Mouse (Mus musculus) left cerebral cortex, adult 18-20 months (tissue): ENCODE results near the gene Nploc4. TPM values are rescaled to one million over a fixed set of nuclear protein-coding genes. Genes with fewer than 3 reads are reported as not detected.
"Not testable (repeated sequence)": the region's sequence is repeated elsewhere in the genome, so short reads cannot be mapped to it uniquely, and the experiment has no call there.

Experiments used
- DNase-seq, 2 experiments: peaks; one replicate each; pipeline ENCODE4 v3.0.0; 2021 to 2022; ENCODE audit warnings: low spot score in 2 of 2, mixed read lengths in 1 of 2
- total RNA-seq, 2 experiments: library from RNA; stranded (reverse); gene quantifications; 2 replicates each; pipeline ENCODE4 v1.2.3; 2021

Nploc4 gene
- total RNA-seq, 2 experiments from 2014 or later: 65.2 TPM

DNA sequence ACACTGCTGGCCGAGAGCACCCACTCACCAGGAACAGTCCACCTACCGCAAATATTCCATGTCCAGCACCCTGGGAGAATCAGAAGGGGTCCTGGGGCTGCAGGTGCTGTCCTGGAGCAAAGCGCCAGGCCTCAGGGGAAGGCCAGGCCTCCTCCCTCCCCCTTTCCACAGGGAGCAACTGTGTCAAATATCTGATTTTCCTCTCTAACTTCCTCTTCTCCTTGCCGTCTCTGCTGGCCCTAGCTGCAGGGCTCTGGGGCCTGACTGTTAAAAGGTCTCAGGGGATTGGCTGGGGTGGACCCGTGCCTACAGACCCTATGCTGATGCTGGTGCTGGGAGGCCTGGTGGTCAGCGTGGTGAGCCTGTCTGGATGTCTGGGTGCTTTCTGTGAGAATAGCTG, 6.6 kb upstream of the Nploc4 start:
- no peak for DNase-seq

DNA sequence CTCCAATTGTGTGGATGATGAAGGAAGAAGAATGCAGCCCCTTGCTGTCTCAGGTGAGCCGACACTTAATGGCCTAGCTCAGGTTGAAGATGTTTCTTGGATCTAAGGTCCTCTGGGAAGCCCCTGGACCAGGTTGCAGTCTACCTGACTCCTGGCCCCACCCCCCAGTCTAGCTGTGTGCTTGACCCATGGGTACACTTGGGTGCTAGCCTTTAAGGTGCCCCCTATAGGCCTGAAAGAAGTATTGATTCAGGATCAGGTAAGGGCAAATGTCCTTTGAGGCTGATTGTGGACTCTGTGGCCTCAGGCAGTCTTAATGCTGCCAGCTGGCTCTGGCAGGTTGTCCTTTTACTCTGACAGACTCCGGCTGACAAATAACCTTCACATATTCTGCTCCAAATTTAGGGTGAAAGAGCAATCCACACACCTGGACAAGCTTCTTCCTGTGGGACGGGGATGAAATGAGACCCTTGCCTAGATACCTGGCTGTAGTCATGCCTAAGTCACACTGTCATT, 5.3 kb upstream of the Nploc4 start:
- no peak for DNase-seq

DNA sequence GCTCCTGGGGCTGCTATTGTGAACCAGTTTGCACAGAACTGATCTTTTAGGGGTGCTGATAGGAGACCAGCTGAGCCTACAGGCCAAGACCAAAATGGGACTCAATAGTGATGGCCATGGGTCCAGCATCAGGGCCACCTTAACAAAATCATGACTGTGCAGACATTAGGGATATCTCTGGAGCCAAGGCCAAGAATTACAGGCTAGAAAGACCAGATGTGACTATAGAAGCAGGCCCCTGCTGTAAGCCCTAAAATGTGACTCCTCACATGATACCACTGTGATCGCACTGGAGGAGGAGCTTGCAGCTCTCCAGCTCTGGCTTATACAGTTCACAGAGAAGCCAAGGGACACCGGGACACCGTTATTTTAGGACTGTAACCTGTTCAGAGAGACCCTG, 4.8 kb upstream of the Nploc4 start, which contains the start of gene Tspan10:
Gene Tspan10, plus strand, starts transcription at position 301 of the 400 bp plus-strand sequence.
- no peak for DNase-seq

DNA sequence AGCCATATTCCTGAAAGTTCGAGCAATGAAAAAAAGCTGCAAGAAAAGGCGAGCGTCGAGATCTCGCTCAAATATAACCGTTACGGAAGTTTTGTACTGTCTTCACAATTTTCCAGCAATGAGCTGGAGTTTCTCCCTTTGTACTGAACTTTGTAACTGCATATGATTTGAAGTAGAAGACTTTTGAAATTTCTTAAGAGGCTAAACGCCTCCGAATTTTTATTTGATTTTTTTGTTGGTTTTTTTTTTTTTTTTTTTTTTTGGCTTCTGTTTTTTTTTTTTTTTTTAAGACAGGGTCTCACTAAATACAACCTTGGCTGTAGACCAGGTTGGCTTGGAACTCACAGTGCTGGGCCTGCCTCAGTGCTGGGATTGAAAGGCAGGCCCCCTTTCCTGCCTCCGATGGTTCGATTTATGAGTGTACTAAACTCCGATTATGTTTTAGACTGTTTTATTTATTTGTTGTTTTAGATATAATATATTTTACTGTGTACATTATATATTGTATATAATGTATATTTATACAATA, 413 bp upstream of the Nploc4 start:
- DNase-seq: no peak

DNA sequence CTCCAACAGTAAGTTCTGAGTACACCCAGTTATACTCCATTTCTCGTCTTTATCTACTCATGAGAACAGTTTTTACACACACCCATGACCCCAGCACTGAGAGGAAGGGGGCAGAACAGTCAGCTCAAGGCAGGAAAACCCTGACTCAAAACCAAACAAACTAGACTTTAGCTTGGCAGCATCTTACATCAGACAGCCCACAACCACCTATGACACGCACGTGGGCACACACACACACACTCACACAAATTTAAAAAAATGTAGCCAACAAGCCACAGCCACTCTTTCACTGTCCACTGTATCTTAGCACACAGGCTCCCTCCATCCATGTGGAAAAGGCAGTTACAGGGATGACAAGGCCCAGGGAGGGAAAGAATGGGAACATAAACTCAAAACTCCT, 10.8 kb downstream of the Nploc4 start:
- DNase-seq: no peak

DNA sequence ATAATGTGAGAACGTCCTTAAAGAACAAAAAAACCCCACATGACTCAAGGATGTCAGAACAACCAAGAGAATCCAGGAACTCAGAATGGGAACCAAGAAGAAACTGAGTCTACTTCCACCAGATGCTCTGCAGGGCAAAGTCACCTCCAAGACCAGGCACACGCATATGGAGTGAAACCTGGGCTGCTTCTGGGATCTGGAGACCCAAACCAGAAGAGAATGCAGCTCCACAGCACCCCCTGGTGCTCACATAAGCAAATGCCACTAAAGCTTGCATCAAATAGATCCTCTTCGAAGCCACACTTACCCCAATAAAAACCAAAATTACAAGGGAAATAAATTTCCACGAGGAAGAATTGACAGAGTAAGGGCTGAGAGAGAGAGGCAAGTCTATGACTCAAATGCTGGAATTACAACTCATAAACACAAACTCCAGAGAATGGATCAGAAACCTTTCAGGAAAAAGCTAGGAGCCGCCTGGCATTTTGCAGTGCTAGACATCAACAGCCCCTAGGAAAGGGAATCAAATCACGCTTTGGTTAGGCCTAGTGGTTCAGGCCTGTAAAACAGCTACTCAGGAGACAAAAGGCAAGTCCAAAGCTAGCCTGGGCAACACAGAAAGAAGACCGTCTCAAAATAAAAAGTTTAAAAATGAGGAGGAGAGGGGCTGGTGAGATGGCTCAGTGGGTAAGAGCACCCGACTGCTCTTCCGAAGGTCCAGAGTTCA, 13.8 kb downstream of the Nploc4 start:
- DNase-seq: peak; percentile 48 to 56

DNA sequence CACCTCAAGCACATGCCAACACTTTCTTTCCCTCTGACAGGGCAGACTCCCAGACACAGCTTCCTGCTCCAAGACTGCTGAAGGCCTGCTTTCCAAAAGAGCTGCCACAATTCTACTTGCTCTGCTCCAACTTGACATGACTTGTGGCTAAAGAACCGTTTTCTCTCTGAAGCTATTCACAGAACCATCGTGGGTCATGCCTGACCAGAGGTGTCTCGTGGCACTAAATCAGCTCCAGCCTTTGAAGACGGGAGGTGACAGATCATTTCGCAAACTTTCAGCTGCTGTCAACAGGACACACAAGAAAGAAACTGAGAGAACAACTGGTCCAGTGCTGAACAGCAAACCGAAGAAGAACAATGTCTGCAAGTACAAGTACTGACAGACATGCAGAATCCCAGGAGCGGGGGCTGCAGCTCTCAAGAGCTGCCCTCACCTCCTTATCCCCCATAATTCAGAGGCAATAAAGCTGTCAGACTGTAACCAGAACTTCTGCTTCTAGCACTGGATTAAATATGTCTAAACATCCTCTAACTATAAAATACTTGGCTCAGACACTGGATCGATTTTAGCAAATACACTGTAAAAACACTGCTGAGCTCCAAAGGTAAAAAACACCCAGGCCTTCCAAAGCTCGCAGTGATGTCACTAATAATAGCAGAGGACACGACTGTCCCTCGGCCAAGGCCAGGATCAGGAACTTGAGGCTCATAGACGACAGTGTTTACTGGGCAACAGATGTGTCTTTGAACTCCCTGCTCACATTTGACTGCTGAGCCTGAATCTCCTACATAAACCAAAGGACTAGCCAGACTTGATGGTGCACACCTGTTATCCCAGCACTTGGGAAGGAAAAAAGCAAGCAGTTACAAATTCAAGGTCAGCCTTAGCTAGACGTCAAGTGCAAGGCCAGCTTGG, 14.6 kb downstream of the Nploc4 start:
- DNase-seq: no peak

DNA sequence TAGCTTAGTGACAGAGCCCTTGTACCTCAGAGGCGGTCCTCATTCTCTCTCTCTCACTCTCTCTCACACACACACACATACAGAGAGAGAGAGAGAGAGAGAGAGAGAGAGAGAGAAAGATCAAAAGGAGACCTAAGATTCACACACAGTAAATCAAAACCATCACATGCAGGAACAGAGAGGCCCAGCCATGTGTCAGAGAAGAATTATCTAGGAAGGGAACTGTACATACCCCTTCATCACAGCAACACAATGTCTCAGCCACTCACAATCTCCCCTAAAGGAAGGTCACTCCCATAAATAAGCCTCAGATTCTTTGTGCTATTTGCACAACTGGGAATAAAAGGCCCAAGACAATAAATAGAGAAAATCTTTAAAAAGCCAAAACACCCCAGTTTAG, 18.9 kb downstream of the Nploc4 start:
- DNase-seq: no peak

DNA sequence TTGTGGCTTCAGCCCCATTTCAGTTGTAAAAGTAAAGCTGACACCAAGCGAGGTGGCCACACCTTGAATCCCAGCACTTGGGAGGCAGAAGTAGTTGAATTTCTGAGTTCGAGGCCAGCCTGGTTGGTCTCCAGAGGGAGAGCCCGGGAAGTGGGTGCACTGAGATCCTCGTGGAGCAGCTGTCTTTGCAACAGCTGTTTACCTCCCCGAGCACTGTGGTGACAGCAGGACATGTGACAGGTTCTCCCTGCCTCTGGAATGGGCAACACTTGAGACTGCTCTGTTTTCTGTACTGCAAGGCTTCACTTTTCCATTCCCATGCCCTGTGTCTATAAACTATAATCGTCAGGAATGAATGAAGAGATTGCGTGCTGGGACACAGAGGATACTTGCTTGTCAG, 19.7 kb downstream of the Nploc4 start:
- no peak for DNase-seq

DNA sequence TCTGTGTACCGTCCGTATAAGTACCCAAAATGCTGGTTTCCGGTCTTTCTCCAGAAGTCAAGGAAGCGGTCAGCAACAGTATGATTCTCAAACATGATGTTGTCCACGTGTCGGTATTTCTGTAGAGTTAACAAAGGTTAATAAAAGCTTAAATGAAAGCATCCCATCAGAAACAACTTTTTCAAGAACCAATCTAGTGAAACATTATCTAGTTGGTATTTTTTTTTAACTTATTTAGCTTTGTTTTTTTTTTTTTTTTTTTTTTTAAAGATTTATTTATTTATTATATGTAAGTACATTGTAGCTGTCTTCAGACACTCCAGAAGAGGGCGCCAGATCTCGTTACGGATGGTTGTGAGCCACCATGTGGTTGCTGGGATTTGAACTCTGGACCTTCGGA, 23.9 kb downstream of the Nploc4 start:
- DNase-seq: not testable (repeated sequence)

DNA sequence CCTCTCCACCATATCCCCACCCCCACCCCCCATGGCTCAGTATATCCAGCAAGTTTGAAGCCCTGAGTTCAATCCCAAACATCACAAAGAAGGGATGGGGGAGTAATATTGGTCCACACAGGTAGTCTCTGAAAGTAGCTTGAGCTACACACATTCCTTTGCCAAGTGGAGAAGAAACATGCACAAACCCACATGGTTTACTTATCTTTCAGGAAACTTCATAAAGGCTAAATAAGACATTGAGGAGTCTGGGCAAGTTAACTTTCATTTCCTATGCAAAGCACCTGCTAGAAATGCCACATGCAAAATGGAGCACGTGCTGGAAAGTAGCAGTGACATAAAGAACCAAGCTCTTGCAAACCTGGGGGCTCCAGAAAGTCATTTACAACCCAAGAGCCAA, 31.1 kb downstream of the Nploc4 start:
- no peak for DNase-seq

DNA sequence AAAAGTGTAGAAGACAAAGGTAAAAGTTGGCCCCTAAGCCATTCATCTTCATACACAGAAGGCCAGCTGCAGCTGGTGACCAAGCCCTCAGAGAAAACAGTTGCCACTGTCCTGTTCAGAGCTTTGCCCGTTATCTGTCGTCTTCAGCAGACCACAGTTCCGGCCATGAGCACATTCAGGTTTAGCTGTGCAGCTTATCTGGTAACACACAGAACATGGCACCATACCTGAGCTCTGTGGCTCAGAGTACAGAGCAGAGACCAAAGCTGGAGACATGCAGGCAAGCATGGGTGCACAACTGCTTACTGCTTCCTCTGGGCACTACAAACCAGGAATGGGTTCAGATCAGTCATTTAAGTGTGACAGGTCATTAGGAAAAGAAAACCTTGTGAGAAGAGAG, 31.6 kb downstream of the Nploc4 start:
- no peak for DNase-seq

DNA sequence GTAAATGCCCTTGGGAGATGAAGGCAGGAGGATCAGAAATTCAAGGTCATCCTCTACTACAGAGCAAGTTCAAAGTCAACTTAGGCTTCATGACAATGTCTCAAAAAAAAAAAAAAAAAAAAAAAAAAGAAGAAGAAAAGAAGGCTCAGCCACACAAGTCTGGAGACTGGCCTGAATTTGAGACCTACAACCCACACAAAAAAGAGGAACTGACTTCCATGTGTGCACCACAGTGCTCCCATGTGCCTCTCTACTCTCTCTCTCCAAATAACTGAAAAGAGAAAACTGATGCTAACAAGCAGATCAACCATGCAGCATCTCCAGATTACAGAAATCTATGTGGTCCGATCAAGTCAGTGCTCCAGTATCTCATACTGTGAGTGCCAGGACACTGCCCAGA, 32.7 kb downstream of the Nploc4 start:
- DNase-seq: no peak

DNA sequence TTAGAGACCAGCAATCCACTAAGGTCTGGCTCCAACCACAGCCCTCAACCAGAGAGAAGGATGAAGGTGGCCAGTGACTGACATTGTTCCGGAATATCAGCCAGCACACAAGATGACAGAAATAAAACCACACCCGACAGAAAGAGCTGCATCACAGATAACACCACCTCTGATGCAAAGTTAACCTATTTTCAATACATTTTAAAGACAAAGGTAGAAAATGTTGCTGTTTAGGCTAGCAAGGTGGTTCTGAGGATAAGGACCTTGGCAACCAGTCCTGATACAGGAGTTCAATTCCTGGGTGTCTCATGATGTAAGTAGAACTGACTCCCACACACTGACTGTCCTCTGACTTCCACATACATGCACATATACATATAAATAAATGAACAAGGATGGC, 38.2 kb downstream of the Nploc4 start:
- no peak for DNase-seq

DNA sequence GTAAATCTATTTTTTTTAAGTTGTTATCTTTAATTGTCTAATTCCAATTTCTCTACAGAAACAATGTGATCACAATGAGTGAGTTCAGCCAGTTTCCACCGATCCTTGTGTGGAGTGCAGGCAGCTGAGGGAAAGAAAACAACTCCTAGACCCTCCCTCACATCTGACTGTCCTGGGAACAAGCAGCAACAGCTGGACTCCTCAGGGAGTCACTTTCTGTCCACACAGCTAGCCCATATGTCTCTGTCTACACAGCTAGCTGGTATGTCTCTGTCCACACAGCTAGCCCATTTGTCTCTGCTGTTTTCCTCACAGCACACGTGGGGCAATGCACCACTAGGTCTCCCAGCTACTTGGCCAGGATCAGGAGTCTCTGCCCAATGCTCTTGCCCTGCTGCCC, 39.9 kb downstream of the Nploc4 start:
- no peak for DNase-seq

DNA sequence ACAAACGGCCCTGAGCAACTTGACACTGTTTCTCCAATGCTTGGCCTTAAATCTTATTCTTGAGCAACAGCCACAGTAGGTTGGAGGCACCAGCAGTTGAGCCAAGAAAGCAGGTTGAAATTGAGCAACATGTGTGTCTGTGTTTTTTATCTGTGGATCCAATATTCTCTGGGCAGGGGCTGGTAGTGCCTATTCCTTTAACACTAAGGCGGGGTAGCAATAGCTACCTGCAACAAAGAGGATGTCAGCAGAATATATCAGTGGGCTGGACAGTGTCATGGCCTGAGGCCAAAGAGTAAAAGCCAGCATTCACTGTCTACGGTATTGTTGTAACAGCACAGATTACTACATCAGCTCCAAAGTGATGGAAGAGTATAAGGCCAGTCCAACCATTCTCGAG, 41.8 kb downstream of the Nploc4 start:
- DNase-seq: no peak

DNA sequence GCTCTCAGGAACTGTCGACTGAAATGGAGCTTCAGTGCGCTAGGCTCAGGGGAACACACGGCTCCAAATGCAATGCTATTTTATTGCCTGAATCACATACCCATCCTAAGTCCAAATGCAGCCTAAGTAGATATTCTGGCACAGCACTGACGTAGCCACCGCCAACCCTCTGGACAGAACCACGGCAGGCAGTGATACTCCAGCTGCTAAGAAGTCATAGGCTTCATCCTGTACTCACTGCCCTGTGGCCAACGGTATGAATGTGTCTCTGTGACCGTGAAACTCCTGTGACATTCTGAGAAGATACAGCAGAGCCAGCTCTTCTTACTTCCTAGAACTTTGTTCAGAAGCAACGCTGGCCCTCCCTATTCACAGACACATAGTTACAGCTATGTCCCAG, 48.9 kb downstream of the Nploc4 start:
- DNase-seq: no peak

DNA sequence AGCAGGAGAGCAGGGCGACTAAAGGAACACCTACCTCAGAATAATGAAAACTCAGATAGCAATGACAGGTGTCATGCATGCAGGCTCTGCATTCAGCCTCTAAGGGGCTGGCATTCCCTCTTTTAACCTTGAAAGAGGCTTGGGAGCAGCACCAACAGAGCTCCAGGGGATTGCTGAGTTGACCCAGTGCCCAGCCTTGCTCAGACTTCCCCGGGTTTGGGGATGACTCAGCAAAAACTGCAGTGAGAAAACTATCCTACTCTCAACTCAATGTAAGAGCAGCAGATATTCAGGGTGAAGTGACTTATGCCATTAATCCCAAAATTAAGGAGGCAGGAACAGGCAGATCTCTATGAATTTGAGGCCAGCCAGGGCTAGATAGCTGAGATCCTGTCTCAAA, 50.4 kb downstream of the Nploc4 start:
- DNase-seq: no peak

DNA sequence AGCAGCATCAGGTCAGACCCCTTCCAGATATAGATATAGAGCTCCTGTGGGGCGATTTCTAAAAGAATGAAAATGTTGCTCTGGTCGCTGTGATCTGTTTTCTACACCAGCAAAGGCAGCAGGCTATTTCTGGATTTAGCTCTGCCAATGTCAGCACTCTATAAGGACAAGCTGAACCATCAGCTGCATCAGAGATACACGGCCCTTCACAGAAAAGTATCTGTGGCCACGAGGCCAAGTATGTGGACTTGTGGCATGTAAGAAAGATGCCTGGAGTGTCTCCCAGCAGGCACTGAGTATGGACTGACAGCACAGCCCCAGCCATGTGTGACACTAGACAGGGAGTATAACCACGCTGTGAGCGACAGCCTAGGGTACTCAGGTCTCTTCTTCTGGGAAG, 50.9 kb downstream of the Nploc4 start:
- no peak for DNase-seq

DNA sequence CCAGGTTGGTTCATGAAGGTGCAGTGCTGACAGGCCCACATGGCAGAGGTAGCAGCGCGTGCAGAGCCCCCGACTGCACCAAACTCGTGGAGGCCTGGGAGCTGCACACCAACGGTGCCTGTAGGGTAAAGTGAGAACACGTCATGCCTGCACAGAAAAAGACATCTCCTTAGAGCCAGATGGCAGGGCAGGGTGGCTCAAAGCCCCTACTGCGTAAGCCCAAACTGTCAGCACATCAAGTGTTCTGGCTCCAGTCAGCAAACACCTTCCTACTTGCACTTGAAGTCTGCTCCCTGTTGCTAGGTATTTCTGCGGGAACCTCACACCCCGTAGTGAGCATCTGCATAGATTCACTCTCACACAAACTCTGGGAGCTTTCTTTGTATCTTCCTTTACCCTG, 55.0 kb downstream of the Nploc4 start:
- peak; percentile 31 to 48 for DNase-seq

DNA sequence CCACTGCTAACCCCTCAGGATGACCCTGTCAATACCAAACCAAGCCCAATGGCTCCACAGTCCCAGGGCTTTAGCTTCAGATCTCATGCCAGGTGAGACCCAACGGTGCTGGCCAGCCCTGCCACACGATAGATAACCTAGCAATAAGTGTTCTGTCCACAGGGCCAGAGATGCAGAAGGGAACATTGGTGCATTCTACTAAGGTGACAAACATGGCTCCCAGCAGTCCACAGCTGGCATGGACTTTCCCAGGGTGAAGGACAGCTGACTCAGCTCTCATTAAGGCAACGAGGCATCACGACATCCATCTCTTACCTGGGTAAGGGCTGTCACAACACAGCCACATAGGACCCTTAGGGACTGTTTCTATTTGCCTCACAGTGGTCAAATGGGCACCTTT, 56.4 kb downstream of the Nploc4 start:
- DNase-seq: no peak

DNA sequence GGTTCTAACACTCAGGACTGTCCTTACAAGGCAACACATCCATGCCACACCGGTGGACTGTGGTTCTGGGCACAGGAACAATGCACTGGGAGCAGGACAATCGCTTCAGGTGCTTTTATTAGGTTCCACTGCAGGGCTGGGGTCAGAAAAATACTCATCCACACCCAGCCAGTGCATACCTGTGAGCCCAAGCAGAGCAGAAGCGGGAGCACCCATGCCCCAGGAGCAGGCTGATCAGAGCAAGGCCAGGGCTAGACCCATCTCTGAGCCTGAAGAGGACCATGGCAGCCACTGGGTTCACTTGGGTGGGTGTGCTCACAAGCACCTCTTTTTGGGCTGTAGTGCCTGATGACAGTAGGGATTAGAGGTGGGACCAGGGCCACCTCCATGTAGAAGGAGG, 57.2 kb downstream of the Nploc4 start:
- DNase-seq: no peak
